Mouse (Mus musculus): ENCODE measurements around the gene Cacnb1. TPM values are rescaled to one million over a fixed set of nuclear protein-coding genes. Genes with fewer than 3 reads are reported as not detected.

Gene Cacnb1
- 10 to 100 TPM; 26.4 to 32.3 TPM for total RNA-seq (2023)

GRCm38 (mm10) chr11:98022555-98023371, at the start of gene Cacnb1:
Gene Cacnb1, minus strand, starts transcription at chr11:98023034.

DNA sequence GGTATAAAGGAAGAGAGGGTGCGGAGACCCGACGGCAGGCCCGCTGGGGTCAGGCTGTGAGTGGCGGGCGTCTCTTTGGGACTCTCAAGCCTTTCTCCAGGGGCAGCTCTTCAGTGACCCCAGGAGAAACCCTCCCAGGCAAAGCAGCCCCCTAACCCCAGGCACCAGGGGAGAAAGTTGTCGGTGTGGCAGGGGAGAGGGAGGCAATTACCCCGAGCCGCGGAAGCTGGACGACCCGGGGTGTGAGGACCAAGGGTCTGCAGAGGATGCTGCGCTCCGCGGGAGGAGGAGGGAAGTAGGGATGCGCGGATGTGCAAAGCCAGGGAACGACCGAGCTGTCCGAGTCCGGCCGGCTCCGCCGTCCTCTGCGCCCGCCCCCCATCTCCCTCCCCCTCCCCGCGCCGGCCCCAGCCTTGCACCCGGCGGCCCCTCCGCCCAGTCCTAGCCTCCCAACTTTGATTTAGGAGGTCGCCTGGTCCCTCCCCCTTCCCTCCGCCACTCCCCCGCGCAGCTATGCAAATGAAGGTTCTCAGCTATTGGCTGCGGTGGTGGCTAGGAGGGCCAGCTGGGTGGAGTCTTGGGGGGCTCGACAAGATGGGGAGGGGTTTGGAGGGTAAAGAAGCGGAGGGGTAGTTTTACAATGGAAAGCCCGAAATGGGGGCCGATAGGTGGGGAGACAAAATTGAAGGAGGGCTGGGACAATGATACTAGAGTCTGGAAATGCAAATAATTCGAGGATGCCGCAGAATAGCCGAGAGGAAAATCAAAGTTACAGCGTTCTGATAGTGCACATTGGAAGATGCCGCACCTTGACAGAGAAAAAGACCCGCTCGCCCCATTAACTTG, 30.4 kb upstream of the Cacnb1 start, which contains the start of gene Stac2:
TSS of gene Stac2 (minus strand) at position 474 of the 846 bp plus-strand sequence.

GRCm38 (mm10) chr11:98026570-98027296, 3.9 kb upstream of the Cacnb1 start, which contains the start of gene Rpl19:
Gene Rpl19, plus strand, starts transcription at chr11:98026710.

GRCm38 (mm10) chr11:97995564-97996288, 27.1 kb downstream of the Cacnb1 start, which contains the start of gene Arl5c:
Gene Arl5c, minus strand, starts transcription at chr11:97996181.

DNA sequence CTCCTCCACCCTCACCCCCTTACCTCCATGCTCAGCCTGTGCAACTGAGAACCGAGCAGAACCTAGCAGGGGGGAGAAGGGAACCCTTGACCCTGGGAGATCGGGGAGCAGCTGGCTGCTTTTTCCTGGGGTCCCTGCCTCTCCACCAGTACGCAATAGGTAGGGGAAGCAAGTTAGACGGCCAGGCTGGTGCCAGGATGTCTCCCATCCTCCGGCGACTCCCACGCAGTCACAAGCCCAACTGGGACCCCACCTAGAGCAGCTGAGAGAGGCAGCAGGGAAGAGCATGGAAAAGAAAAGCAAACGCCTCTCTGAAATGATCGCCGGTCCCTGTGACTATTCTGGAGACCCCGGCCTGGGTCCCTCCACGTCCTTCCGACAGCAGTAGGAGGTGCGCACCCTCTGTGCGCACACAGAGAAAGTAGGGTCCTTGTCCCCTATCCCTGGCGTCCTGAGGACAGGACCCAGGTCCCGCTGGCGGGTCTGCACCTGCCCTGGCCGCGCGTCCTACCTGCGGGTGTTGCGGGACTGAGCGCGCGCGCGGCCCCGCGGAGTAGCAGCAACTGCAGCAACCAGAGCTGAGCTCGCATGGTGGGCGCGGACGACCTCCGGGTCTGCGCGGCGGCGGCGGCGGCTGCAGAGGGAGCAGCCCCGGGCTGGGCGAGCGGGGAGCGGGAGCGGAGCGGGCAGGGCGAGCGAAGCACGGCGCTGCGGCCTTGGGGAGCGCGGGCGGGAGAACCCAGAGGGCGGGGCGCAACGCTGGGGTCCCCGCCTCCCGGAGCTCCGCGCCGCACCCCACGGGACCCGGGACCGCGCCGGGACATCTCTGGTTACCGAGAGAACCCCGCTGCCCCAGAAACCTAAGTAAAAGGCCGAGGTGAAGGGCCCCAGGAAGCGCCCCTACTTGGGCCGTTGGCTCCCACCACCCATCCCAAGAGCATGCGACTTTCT, 36.8 kb downstream of the Cacnb1 start, which contains the start of gene Plxdc1:
TSS of gene Plxdc1 (minus strand) at position 718 of the 951 bp plus-strand sequence.

Other genes with a start within 250 kb of the Cacnb1 start
- 1 to 10 TPM in 1 of 2 experiments, not detected in 1; 2.7 TPM for gene 1700001P01Rik, start 247.1 kb downstream of the Cacnb1 start, total RNA-seq (2023)
- gene Rpl23, start 240.6 kb downstream of the Cacnb1 start, total RNA-seq (2023) = 1,000 to 10,000 TPM; 2,425 to 2,559 TPM
- gene Lasp1, start 224.0 kb downstream of the Cacnb1 start, total RNA-seq (2023) = 100 to 1,000 TPM; 155 to 156 TPM
- gene B230217C12Rik, start 182.3 kb downstream of the Cacnb1 start, total RNA-seq (2023) = 1 to 10 TPM; 2.5 to 4.0 TPM
- under 1 TPM; 0.44 to 0.86 TPM for gene Fbxo47, start 138.9 kb downstream of the Cacnb1 start, total RNA-seq (2023)
- 1 to 10 TPM; 1.6 to 2.8 TPM for gene Plxdc1, start 36.6 kb downstream of the Cacnb1 start, total RNA-seq (2023)
- gene Arl5c, start 26.9 kb downstream of the Cacnb1 start, total RNA-seq (2023) = 10 to 100 TPM; 73.4 to 75.4 TPM
- 1,000 to 10,000 TPM; 2,560 to 2,813 TPM for gene Rpl19, start 3.7 kb upstream of the Cacnb1 start, total RNA-seq (2023)
- under 1 TPM; 0.52 to 0.71 TPM for gene Stac2, start 30.4 kb upstream of the Cacnb1 start, total RNA-seq (2023)
- 10 to 100 TPM; 47.0 to 47.5 TPM for gene Fbxl20, start 127.4 kb upstream of the Cacnb1 start, total RNA-seq (2023)
- 10 to 100 TPM; 76.9 to 80.2 TPM for gene Med1, start 170.3 kb upstream of the Cacnb1 start, total RNA-seq (2023)
- gene Cdk12, start 180.0 kb upstream of the Cacnb1 start, total RNA-seq (2023) = 100 to 1,000 TPM; 108 to 113 TPM

Measured in T-cell, adult 66 days (primary cell).